ENCODE assay signal across 3 mouse cellular contexts in genomic region chr17:87606130-87606529, GRCm38 (mm10). TPM values are rescaled to one million over a fixed set of nuclear protein-coding genes. Genes with fewer than 3 reads are reported as not detected.
"Had no signal": no experiment of that assay in that cellular context is flagged by ENCODE, and none has a peak within 500 bp of the region (broad histone marks: within the 10 kb centered on the region; RNA-seq: fewer than 3 reads in every experiment).

No protein-coding gene starts in this region.

RNA-seq across cellular contexts. Expression of gene Epcam, which starts 29.6 kb away (rescaled TPM):
- total RNA-seq: left cerebral cortex, postnatal 36 days had no signal
- polyA plus RNA-seq: macrophage, myocyte had no signal
